Mouse (Mus musculus) heart, postnatal 0 days (tissue): Measurements from ENCODE around the gene Ms4a4d. TPM values are rescaled to one million over a fixed set of nuclear protein-coding genes. Genes with fewer than 3 reads are reported as not detected.
"Not testable (repeated sequence)": the region's sequence is repeated elsewhere in the genome, so short reads cannot be mapped to it uniquely, and the experiment has no call there.

Source experiments
- ATAC-seq: fragments of 200-750 bp; cut with Nextera tagmentation; 2 replicates; pipeline ENCODE4 v1.8.0; 2017; ENCODE audit warnings: low read depth, moderate number of reproducible peaks, moderate library complexity; ENCODE audit not compliant: insufficient read depth
- DNase-seq: peaks from one replicate; pipeline ENCODE4 v3.0.0-alpha.2; 2016; ENCODE audit warnings: low spot score
- H3K27ac ChIP-seq: fragments of 300-500 bp; sonication (generic); 2 replicates; pipeline ENCODE4 v1.5.1; 2014; ENCODE audit warnings: low read depth, mild to moderate bottlenecking
- H3K27me3 ChIP-seq: fragments of 300-500 bp; sonication (generic); 2 replicates; pipeline ENCODE4 v1.6.1; 2014; ENCODE audit warnings: low read length, mixed read lengths; ENCODE audit not compliant: control insufficient read depth, insufficient read depth
- H3K36me3 ChIP-seq: fragments of 300-500 bp; sonication (generic); replicated peaks from 2 replicates; pipeline ENCODE4 v1.6.1; 2014; ENCODE audit warnings: low read length, mixed read lengths; ENCODE audit not compliant: control insufficient read depth, insufficient read depth
- H3K4me1 ChIP-seq: fragments of 300-500 bp; sonication (generic); 2 replicates; pipeline ENCODE4 v1.6.1; 2014; ENCODE audit warnings: antibody characterized with exemption; ENCODE audit not compliant: control insufficient read depth, insufficient read depth
- H3K4me2 ChIP-seq: fragments of 300-500 bp; sonication (generic); 2 replicates; pipeline ENCODE4 v1.6.1; 2014; ENCODE audit warnings: low read depth, mild to moderate bottlenecking, low read length, moderate library complexity
- H3K4me3 ChIP-seq: fragments of 300-500 bp; sonication (generic); 2 replicates; pipeline ENCODE4 v1.5.1; 2014; ENCODE audit warnings: low read depth, low read length
- H3K9ac ChIP-seq: fragments of 300-500 bp; sonication (generic); replicated peaks from 2 replicates; pipeline ENCODE4 v1.6.1; 2014; ENCODE audit warnings: low read depth, low read length, mixed read lengths
- H3K9me3 ChIP-seq: fragments of 300-500 bp; sonication (generic); replicated peaks from 2 replicates; pipeline ENCODE4 v1.6.1; 2016; ENCODE audit warnings: low read length; ENCODE audit not compliant: control insufficient read depth
- CTCF ChIP-seq: IDR thresholded peaks from 2 replicates; pipeline ENCODE4 v1.5.1; 2016; ENCODE audit warnings: antibody characterized with exemption, control low read depth, low read depth
- EP300 ChIP-seq: IDR thresholded peaks from 2 replicates; pipeline ENCODE4 v1.6.1; 2016; ENCODE audit warnings: antibody characterized with exemption, low read depth
- WGBS: fragments of 180-500 bp; shearing (Covaris S2); extraction: QIAGEN DNeasy Blood & Tissue Kit; methylation state at CpG from one replicate; pipeline ENCODE4 v1.1.7; 2014; 5-methylcytosine and 5-hydroxymethylcytosine counted together
- polyA plus RNA-seq: library from polyadenylated mRNA; unstranded; fragments of >200 nt; fragmentation: Nextera tagmentation; extraction: Ambion mirVana; gene quantifications from 2 replicates; pipeline ENCODE4 v1.2.1, GENCODE M21; 2015
- total RNA-seq: library from RNA; depleted of rRNA; stranded (reverse); fragments of >200 nt; gene quantifications from 2 replicates; pipeline ENCODE4 v1.2.3, GENCODE M21; 2014; ENCODE audit warnings: low replicate concordance

Ms4a4d gene
- total and polyA plus RNA-seq, 2 experiments from 2014 or later: 1.1 to 2.8 TPM

DNA sequence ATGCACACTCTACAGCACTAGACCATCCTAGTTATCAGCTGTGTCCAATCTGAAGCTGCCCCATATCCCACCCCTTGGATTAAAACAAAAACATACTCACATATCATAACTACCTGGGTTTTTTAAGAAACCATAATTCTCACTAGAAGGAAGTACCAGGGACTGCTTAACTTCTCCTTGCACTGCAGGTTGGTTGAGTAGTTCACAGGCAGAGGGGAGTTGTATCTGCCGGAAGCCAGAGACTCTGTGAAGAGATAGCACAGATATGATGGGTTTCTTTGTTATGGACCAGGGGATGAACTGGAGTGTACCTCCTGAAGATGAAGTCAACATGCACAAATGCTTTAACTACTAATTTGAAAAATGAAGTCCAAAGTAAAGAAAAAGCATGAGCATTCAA, 35.8 kb upstream of the Ms4a4d start:
- Histone ChIP-seq H3K4me2 (no peak overlapping the region), H3K9me3 (no peaks in the 10 kb centered on the region), H3K4me3 (no peak overlapping the region), H3K36me3 (no peaks in the 10 kb centered on the region), H3K27me3 (no peaks in the 10 kb centered on the region), H3K4me1 (no peaks in the 10 kb centered on the region), H3K27ac (no peak overlapping the region), H3K9ac (no peak overlapping the region)
- no peak for ATAC-seq
- WGBS: 69% methylated on average over 1 of the region's 1 CpGs
- TF ChIP-seq EP300 (no peak), CTCF (no peak)
- DNase-seq: no peak

DNA sequence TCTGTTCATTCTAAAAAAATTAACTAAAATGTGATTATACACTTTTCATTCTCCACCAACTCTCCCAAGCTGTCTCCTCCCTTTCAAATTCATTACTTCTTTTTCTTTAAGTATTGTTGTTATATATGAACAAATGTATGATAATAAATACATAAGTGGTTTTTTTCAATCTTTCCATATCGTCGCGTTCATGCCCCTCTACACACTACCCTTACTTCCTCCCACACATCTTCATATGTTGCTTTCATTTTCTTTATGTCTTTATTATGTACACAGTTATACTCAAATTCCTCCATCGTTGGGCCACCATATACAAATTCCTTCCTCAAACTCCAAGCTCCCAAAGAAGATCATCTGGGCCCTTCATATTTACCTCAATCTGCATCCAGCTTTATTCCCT, 35.3 kb upstream of the Ms4a4d start:
- DNase-seq: no peak
- Histone ChIP-seq H3K9ac (no peak overlapping the region), H3K4me3 (no peak overlapping the region), H3K27me3 (no peaks in the 10 kb centered on the region), H3K36me3 (no peaks in the 10 kb centered on the region), H3K4me2 (no peak overlapping the region), H3K4me1 (no peaks in the 10 kb centered on the region), H3K27ac (no peak overlapping the region), H3K9me3 (no peaks in the 10 kb centered on the region)
- ATAC-seq: no peak
- TF ChIP-seq CTCF (no peak), EP300 (no peak)
- WGBS: 67% methylated on average over 4 of the region's 4 CpGs

DNA sequence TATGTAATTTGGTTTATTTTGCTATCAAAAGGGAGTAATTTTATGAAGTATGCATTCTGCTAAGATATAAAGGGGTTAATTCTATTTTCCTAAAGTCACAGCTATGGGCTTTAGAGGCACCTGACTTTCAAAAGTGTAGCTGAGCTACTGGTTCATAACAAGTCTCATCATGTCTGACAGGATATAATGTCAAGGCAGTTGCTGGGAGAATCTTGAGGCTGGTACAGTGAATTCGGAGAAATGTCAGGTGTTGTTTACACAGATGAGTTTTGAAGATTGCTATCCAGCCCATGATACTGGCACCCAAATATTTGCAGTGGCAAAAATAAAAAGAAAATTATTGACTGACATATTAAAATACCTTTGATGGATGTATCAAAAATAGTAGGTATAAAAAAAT, 31.7 kb upstream of the Ms4a4d start:
- DNase-seq (no peak), ATAC-seq (no peak)
- no peak for TF ChIP-seq EP300
- no peak for TF ChIP-seq CTCF
- no peaks in the 10 kb centered on the region for H3K36me3 ChIP-seq
- H3K27ac ChIP-seq: no peak overlapping the region
- no peaks in the 10 kb centered on the region for H3K4me1 ChIP-seq
- no peaks in the 10 kb centered on the region for H3K27me3 ChIP-seq
- H3K9me3 ChIP-seq: no peaks in the 10 kb centered on the region
- no peak overlapping the region for H3K4me2 ChIP-seq
- WGBS: 63% methylated on average over 1 of the region's 1 CpGs
- H3K9ac ChIP-seq: no peak overlapping the region
- no peak overlapping the region for H3K4me3 ChIP-seq

DNA sequence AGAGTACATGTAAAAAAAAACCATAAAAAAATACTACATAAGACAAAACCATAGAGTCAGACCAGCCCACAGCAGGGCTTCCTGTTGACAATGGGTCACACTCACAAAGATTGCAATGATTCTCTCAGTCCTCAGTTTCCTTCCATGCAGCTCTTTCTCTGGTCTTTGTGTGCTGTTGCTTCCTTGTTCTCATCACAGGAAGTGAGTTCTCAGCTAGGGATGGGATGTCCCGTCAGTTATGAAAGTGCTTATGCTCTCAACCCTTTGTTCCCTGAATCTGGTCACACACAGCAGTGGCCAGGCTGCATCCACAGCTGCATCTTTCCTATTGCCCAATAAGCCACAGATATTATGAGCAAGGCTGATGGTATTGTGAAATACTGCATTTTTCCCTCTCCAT, 23.1 kb upstream of the Ms4a4d start:
- H3K4me1 ChIP-seq: no peaks in the 10 kb centered on the region
- WGBS: 23% methylated on average over 1 of the region's 1 CpGs
- no peaks in the 10 kb centered on the region for H3K27me3 ChIP-seq
- no peak overlapping the region for H3K4me3 ChIP-seq
- H3K27ac ChIP-seq: no peak overlapping the region
- H3K36me3 ChIP-seq: no peaks in the 10 kb centered on the region
- no peak for DNase-seq
- no peaks in the 10 kb centered on the region for H3K9me3 ChIP-seq
- no peak for TF ChIP-seq EP300
- TF ChIP-seq CTCF: no peak
- H3K9ac ChIP-seq: no peak overlapping the region
- ATAC-seq: no peak
- no peak overlapping the region for H3K4me2 ChIP-seq

DNA sequence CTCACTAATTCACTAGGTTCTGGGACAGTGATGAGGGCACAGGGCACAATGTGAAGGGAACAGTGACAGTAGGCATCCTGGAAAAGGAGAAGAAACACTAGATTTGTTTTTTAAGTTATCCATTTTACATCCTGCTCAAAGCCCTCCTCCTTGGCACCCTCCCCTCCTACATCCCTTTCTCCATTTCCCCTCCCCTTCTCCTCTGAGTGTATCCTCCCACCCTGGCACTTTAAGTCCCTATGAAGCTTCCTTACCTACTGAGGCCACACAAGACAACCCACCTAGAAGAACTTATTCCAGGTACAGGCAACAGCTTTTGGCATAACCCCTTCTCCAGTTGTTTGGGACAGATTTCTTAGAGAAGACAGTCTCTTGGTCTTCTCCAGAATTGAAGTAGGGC, 20.4 kb upstream of the Ms4a4d start, which contains the start of gene Ms4a6b:
Gene Ms4a6b, plus strand, starts transcription at position 267 of the 400 bp plus-strand sequence.
- TF ChIP-seq CTCF (no peak), EP300 (no peak)
- no peak within 1 kb of the TSS for H3K4me2 ChIP-seq
- ATAC-seq (no peak), DNase-seq (no peak)
- H3K36me3 ChIP-seq: no peaks in the 10 kb centered on the region
- H3K9me3 ChIP-seq: no peaks in the 10 kb centered on the region
- H3K4me1 ChIP-seq: no peaks in the 10 kb centered on the region
- no peak within 1 kb of the TSS for H3K4me3 ChIP-seq
- H3K9ac ChIP-seq: no peak within 1 kb of the TSS
- no peaks in the 10 kb centered on the region for H3K27me3 ChIP-seq
- no peak within 1 kb of the TSS for H3K27ac ChIP-seq

DNA sequence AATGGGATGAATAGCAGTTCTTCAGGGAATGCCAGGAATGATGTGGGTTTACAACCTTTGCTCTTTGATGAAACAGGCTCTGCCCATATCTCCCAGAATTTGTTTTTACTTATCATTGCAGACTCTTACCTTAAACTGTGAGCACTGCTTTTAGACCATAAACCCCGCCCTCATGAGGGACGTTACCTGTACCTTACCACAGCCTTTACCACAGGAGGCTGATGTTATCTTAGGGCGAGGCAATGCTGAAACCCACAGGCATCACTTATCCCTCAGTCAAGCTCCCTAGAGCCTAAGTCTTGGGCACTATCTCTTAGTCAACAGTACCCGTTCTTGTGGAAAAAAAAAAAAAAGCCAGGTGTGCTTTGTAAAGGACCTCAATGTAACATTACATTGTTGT, 19.8 kb upstream of the Ms4a4d start:
- TF ChIP-seq EP300 (no peak), CTCF (no peak)
- no peaks in the 10 kb centered on the region for H3K36me3 ChIP-seq
- H3K27ac ChIP-seq: no peak overlapping the region
- H3K4me1 ChIP-seq: no peaks in the 10 kb centered on the region
- H3K27me3 ChIP-seq: no peaks in the 10 kb centered on the region
- no peaks in the 10 kb centered on the region for H3K9me3 ChIP-seq
- no peak overlapping the region for H3K4me2 ChIP-seq
- DNase-seq (no peak), ATAC-seq (no peak)
- WGBS: 44% methylated on average over 4 of the region's 4 CpGs
- no peak overlapping the region for H3K9ac ChIP-seq
- no peak overlapping the region for H3K4me3 ChIP-seq

DNA sequence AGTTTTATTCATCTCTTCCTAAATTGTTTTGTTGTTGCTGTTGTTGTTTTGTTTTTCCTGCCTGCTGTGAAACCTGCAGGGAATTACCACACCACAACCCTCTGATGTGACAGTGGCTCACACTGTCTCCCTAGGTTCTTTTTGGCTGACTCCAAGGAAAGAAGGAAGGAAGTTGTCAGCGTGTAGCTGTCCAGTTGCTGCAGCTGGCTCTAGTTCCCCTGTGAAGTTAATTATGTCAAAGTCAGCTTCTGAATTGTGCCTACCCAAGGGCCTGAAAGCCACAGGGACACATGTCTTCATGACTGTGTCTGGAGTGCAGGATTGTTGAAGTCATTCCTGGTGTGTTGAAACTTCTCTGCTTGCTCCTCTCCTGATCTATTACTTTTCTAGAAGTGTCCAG, 19.2 kb upstream of the Ms4a4d start:
- H3K9me3 ChIP-seq, H3K36me3 ChIP-seq, H3K4me3 ChIP-seq, H3K4me1 ChIP-seq, H3K27me3 ChIP-seq, H3K4me2 ChIP-seq, DNase-seq, ATAC-seq, H3K27ac ChIP-seq, H3K9ac ChIP-seq: not testable (repeated sequence)
- 15% methylated on average over 1 of the region's 1 CpGs for WGBS

DNA sequence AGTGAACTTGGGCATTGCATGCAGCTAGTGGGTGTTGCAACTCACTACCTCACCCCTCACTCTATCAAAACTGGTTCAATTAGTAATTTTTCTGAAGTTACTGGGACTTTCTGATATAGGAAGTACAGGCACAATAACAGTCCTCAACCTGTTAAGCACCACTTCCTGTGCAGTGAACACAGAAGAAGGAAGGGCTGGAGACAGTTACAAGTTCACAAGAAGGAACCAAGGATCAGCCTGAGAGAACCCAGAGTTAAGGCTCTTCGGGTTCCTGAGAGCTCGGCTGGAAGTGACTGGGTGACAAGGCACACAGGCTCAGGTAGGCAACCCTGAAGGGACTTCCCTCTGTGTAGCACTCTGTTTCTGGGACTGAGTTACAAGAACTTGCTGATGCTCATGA, 18.2 kb upstream of the Ms4a4d start:
- H3K4me3 ChIP-seq, H3K9ac ChIP-seq, H3K27ac ChIP-seq, H3K27me3 ChIP-seq, ATAC-seq, DNase-seq, H3K4me2 ChIP-seq, H3K9me3 ChIP-seq, H3K36me3 ChIP-seq, H3K4me1 ChIP-seq: not testable (repeated sequence)
- 72% methylated on average over 2 of the region's 2 CpGs for WGBS
